Mouse (Mus musculus) olfactory bulb, adult 2 months (tissue): ENCODE measurements around the gene Cd160.

Experiments used
- CTCF ChIP-seq: fragments of 200-500 bp; IDR thresholded peaks from 2 replicates; pipeline ENCODE4 v1.5.1; 2012; ENCODE audit warnings: low read depth, mild to moderate bottlenecking, low read length, moderate library complexity; ENCODE audit not compliant: insufficient read depth
- POLR2A ChIP-seq: fragments of 200-500 bp; IDR thresholded peaks from 2 replicates; pipeline ENCODE4 v1.6.1; 2012; ENCODE audit warnings: mild to moderate bottlenecking, low read depth, low read length, moderate library complexity; ENCODE audit not compliant: insufficient read depth

DNA sequence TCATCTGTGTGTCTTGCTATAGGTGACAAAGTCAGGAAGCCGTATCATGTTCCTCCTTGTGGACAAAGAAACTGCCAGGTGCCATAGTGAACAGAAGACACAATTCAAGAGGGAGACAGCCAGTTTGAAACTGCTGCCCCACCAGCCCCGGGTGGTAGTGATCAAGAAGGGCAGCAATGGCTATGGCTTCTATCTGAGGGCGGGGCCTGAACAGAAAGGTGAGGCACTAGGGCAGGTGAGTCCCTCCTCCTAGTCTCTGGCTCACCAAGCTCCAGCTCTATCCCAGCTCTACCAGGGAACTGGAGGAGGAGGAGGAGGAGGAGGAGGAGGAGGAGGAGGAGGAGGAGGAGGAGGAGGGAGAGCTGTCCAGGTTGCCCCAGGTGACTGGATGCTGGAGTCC is 26.7 kb upstream of the Cd160 start:
- TF ChIP-seq CTCF (no peak), POLR2A (no peak)
